Mouse (Mus musculus) layer of hippocampus, adult 9-11 months (tissue): ENCODE measurements around the gene Fkbpl.

ENCODE experiments used
- DNase-seq: peaks from one replicate; pipeline ENCODE4 v3.0.0; 2022

Gene Fkbpl

GRCm38 (mm10) chr17:34671151-34672066, 26.8 kb downstream of the Fkbpl start:
- DNase-seq, result no peak

DNA sequence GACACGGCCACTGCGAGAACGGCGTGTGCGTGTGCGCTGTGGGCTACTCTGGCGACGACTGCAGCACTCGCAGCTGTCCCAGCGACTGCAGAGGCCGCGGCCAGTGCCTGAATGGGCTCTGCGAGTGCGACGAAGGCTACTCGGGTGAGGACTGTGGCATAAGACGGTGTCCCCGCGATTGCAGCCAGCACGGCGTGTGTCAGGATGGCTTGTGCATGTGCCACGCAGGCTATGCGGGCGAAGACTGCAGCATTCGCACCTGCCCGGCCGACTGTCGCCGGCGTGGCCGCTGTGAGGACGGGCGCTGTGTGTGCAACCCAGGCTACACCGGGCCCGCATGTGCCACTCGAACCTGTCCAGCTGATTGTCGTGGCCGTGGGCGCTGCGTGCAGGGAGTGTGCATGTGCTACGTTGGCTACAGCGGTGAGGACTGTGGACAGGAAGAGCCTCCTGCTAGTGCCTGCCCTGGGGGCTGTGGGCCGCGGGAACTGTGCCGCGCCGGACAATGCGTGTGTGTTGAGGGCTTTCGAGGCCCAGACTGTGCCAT, 27.8 kb downstream of the Fkbpl start:
- DNase-seq, result no peak

DNA sequence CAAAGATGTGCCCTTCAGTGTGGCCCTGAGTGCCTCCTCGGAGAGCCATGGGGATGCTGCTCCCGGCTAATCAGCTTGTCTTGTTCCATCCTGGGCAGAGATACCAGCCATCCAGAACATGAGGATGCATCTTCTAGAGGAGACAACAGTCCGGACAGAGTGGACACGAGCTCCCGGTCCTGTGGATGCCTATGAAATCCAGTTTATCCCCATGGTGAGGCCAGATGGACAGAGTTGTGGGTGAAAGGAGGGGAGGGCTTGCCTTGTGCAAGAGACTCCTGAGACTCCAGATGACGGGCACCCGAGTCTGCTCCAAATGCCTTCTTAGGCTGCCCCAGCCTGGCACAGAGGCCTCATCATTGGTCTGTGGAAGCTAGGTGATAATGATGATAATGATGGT, 28.6 kb downstream of the Fkbpl start:
- DNase-seq, result no peak

- no peak for DNase-seq
Measured at GRCm38 (mm10) chr17:34674524-34675204, 30.1 kb downstream of the Fkbpl start.

DNA sequence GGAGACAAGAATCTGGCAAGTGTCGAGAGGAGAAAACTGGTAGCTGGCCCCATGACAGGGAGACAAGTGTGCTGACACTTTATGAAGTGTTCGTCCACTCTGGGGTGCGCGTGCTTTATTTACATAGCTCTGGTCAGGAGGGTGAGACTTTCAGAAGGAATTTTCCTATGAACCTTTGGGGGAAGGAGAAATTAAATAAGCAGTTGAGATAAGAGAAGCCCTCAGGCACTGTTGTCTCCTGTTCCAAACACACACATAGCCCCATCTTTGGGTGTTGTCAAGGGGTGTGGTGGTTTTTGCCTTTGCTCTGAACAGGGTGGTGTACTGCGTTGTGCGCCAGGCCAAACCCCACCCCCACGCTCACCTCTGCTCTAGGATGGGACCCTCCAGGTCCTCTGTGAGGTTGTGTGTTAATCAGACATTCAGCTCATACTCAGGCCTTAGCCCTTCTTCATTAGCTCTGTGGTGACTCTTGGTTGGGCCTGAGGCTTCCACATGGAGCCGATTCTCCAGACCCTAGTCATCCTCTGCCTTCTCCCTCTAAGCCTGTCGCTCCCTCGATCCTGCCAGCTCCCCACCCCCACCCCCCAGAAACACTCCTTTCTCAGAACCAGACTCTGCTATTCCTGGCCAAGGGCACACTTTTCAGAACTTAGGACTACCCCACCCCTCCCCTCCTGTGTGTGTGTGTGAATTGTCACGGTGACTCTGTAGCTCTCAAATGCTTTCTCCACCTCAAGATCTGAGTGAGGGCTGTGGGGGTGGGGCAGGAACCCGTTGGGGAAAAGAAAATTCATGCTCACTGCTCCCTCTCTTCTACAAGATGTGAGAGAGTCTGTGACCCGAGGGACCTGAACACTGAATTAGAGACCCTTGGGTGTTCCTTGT, 30.9 kb downstream of the Fkbpl start:
- DNase-seq, result no peak

DNA sequence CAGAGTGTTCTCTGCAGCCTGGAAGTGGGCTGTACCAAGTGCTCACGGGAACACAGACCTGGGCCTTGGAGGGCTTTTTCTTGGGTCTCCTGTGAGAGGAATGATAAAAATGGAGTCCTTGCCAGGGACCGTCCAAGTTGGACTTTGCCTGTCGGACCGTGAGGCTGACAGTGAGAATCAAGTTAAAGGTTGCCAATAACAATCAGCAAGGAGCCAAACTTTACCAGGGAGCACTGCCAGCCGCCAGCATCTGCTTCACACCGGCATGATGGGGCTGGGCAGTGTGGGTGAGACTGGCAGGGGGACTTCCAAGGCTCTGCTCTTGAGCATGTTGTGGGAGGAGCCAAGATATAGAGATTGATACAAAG, 31.5 kb downstream of the Fkbpl start:
- no peak for DNase-seq

- no peak for DNase-seq
Measured at GRCm38 (mm10) chr17:34676671-34677070, 32.1 kb downstream of the Fkbpl start.

GRCm38 (mm10) chr17:34680191-34680590, 35.6 kb downstream of the Fkbpl start:
- no peak for DNase-seq

GRCm38 (mm10) chr17:34680621-34681020, 36.1 kb downstream of the Fkbpl start:
- no peak for DNase-seq

DNA sequence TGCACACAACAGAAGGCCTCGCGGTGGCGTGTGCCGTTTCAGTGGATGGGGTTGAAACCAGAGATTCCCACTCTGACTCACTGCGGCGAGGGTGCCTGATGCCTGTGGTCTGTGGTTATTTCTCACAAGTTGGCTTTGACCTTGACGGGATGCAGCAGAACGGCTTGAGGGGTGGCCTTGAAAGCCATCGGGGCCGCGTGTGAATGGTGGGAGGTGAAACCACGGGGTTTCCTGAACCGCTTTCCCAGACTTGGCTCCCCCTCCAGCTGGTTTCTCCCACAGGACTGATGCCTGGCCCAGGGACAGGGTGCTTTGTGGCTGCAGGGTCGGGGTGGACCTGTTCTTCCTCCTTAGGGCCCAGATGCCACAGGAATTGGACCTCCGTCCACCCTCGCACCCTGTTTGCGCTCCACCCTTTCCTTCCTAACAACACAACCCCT, 36.6 kb downstream of the Fkbpl start:
- no peak for DNase-seq

DNA sequence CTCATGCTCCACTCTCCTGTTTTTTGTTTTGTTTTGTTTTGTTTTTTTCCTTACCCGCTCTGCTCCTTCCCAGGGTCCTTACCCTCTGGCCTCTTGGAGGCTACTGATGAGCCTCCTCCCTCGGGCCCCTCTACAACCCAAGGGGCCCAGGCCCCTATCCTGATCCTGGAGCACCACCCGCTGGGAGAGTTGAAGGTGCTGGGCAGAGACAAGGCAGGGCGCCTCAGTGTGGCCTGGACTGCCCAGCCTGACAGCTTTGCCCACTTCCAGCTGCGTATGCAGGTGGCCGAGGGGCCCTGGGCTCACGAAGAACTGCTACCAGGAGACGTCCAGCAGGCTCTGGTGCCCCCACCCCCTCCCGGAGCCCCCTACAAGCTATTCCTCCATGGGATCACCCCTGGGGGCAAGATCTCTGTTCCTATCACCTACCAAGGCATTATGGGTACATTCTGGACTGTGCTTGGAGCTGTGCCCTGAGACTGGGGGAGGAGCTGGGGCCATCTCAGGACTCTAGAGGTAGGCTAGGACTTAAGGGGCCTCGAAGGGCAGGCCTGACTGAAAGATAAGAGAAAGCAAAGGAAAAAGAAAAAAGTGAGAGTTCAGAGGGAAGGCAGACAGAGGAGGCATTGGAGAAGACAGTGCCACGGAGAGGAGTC, 37.4 kb downstream of the Fkbpl start:
- DNase-seq, result no peak

- no peak for DNase-seq
Measured at GRCm38 (mm10) chr17:34683179-34683578, 38.6 kb downstream of the Fkbpl start.

GRCm38 (mm10) chr17:34683686-34684220, 39.2 kb downstream of the Fkbpl start:
- no peak for DNase-seq

GRCm38 (mm10) chr17:34684253-34684893, 39.8 kb downstream of the Fkbpl start:
- DNase-seq, result no peak

DNA sequence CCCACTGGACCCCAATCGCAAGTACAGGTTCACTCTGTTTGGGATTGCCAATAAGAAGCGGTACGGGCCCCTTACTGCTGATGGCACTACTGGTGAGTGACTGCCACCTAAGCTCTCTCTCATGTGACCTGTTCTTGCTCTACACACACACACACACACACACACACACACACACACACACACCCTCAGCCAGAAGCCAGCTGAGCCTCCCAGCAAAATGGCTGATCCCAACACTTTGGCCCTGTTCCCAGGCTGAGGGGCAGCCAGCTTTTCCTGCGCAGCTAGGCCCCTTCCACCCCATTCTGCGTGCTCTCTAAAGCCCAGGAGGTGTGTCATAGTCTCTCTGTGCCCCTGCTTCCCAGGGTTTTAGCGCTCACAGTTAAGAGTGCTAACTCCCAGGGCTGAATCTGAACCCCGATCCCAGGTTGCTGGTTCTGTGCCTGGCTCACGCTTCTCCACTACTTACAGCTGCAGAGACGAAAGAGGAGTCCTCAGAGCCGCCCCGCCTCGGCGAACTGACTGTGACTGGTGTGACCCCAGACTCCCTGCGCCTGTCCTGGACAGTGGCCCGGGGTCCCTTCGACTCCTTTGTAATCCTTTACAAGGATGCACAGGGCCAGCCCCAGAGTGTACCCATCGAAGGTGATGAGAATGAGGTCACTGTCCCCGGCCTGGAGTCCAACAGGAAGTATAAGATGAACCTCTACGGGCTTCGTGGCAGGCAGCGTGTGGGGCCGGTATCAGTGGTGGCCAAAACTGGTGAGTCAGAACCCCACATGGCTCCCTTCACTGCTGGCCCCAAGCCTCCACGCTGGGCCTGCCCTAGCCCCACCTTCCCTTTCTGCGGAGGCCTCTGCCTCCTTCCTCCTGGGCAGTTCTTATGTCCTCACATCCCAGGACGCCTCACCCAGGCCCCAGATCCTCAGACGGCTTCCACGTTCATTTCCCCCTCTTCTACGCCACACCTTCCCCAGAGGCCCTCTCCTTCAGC, 40.9 kb downstream of the Fkbpl start:
- no peak for DNase-seq

DNA sequence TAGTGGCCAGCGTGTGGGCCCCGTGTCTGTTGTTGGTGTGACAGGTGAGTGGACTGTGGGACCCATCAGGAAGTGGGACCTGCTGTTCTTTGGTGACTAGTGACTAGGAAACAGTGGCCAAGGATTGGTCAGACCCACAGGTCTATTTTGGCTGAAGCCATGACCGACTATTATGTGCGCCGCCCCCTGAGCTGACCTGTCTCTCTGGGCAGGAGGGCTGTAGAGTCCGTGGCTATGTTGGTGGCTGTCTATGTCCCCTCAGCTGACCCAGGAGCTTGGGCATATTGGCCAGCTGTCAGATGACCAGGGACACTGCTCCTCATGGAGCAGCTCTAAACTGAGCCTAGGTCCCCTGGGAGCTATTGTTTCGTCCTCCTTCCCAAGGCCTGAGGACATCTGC, 44.3 kb downstream of the Fkbpl start:
- no peak for DNase-seq

- no peak for DNase-seq
Measured at GRCm38 (mm10) chr17:34690458-34690857, 45.9 kb downstream of the Fkbpl start.

GRCm38 (mm10) chr17:34692906-34693305, 48.3 kb downstream of the Fkbpl start:
- no peak for DNase-seq
